Mouse (Mus musculus) CD4-positive, CD25-positive, alpha-beta regulatory T cell, adult 2 months (primary cell): ENCODE data around the gene Adarb2.

Experiments
- DNase-seq: peaks from one replicate; pipeline ENCODE4 v3.0.0-alpha.2; 2012; ENCODE audit warnings: low read depth, low spot score

Adarb2 gene

DNA sequence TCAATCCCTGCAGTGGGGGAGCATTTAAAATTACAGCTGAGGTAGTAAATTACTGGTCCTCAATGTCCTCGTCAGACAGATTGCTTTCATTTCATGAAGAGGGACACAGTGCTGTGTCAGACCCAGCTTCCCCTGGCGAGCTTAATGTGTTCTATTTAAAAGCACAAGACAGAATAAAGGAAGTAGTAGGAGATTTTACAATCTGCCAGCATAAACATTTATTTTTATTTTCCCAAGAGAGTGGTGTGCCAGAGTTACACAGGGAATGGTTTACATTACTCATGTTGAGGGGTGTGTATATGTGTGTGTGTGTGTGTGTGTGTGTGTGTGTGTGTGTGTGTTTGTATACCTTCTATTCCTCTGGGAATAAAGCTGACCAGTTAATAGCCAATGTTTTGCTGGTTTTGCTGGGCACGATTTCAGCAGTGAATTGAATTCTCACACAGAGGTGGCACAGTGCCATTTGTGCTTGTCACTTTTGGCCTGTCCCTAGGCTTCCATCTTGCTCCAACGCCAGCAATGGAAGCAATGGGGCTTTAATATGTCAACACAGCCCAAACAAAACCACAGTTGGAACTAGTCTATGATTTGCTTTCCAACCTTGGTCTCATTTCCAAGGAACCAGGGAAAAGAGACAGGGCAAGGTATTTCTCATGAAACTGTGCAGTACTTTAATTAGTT is 282.1 kb downstream of the Adarb2 start:
- DNase-seq = no peak

DNA sequence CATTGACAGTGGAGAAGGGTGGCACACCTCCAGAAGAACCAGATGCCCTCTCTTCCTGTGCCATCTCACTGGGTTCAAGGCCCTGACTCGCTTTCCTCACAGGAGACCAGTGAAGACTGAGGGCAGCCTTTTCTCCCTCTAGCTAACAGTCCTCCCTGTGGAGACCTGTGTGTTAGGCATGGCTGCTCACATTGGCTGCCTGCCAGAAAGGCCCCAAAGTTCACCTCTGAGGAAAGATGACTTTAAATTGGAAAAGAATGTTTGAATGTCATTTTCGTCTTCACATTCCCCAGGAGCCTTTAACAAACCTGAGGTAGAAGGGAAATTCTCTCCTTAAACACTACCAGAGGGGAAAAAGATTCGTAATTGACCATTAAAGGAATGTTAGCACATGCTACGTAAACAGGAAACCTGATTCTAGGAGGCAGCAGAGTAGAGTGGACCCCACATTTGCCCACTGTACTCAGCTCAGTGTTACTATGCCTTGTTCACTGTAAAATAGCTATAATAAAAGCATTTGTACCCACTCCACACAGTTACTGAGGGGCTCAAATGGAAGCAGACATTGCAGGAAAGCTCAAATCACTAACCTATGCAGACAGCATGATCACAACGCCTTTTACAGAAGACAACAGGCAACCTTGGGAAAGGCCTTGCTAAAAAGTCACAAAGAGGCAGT is 285.2 kb downstream of the Adarb2 start:
- DNase-seq = no peak

DNA sequence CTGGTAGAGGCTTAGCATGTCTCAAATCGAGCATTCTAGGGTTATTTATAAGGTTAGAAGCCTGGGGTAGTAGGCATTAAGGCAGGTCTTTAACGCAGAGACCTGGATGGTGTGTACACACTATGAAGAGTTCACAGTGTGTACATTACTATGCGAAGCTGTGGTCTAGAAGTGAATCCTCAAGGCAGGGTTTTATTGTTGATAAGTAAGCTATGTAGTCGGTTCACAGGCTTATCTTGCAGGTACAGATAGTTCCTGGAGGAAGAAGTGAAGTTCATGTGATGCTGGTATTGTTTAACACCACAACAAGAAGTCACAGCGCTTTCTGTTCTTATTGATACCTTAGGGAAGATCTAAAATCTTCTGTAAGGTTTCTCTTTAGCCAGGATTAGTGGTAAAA is 290.7 kb downstream of the Adarb2 start:
- no peak for DNase-seq

DNA sequence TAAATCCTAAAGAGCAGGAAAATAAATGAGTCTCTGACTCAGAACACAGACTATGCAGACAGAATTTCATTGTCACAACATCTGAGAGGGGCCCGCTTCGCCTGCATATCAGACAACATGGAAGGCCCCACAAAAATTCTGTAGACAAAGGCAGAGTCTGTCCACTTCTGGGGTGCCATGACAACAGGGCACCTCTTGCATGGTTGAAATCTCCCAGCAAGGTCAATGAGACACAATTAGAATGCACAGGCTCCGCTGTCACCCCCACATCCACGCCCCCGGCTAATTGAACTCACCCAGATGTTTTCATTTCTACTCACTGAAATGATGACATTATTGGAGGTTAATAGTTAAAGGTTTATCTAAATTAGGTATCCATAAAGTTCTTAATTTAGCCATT is 296.9 kb downstream of the Adarb2 start:
- DNase-seq = no peak

DNA sequence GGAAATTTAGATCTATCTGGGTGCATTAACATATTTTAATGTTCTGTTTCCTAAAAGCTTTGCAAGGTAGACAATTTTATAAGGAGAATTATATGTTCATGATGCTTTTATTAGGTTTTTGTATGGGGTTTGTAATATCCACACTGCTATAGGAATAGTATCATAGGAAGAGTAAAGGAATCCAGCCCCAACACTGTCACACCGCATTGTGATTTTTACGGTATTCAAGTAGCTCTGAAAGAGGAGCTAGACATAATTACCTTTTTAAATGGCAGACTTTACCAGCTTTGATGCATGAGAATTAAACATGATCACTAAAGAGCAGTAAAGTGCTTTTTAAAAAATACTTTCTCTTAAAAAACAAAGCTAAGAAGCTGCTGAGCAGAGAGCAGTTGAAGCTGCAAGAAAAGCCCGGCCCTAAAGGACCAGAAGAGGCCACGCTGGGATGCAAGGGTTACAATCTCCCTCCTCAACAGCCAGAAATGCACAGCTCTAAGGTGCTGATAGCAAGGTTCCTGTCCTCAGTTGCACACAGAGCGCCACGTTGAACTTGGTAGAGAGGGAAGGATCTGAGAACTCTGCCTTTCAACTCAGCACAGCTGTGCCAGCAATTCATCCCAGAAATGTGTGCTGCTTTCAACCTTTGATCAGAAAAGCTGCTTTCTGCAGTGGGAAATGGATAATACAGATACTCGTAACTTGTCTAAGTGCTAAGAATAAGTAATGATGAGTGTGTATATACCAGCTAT is 308.6 kb downstream of the Adarb2 start:
- DNase-seq = no peak

DNA sequence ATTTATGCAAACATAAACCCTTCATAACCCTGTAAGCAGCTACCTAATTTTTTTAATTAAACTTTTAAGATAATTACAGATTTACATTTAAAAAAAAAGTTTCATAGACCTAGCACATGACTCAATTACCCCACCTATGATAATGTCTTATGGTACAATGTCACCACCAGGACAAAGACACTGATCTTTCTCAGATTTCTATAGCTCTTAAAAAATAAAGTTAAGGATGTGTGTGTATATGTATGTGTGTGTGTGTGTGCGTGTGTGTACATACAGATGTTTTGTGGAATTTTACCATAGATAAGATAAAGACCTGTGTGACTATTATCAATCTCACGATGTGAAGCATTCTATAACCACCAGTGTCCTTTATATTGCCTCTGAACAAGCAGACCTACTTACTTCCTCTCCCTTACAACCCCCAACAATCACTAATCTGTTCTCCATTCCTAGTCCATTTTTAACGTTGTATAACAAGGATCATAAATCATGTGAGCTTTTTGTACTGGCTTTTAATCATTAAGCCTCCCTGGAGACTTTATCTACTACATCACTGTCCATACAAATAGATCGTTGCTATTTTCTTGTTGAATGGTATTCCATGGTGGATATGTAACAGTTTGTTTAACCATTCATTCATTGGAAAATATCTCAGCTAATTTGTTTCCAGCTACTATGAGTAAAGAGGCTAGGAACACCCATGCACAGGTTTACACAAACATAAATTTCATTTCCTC is 313.5 kb downstream of the Adarb2 start:
- no peak for DNase-seq

DNA sequence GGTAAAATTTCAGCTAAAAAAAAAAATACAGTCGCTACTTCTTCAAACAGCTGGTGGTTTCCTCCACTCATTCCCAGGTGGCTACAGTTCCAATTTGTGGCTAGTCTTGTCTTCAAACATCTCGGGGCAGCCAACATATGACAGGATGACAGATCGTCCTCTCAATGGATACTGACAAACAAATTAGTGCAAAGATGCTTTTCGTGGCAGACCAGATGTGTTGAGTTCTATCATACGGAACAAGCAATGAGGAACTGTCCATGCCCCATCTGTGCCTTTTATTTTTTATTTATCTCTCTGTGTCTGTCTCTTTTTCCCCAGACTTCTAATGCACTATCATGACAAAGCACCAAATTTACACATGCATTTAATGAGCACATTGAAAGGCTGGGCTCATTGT is 316.5 kb downstream of the Adarb2 start:
- no peak for DNase-seq

DNA sequence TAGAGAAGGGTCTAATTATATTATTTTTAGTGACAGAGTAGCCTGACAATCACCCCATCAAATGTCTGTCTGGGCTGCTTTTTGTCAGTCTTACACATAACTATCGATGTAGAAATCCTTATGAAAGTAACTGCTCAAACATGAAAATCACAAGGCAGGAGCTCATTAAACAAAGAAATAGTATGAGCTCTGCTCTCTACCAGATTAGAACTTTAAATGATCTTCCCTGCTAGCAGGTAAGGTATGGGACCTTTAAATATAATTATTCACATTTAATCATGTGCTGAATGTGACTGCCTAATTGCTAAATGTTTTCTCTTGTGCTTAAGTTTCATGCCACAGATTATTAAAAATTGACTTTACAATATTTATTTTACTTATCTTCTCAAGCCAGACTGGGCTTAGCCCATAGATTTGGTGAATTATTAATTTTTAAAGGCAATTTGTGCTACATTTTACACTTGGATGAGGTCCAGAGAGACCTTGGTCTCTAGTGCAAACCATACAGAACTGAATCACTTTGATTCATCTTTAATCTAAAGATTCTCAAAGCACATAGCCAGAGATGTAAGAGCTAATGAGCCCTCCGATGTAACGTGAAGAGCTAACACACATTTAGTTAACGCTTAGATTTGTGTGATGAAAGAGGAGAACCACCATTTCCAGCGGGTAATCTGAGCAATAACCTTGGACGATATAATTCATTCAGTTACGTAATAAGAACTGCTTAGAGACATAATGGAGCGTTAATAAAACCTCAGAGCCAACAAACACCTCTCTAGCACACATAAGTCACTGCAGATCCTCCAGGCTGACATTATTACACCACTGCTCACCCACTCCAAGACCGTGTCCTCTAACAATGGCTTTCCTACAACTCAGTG is 323.3 kb downstream of the Adarb2 start:
- no peak for DNase-seq

DNA sequence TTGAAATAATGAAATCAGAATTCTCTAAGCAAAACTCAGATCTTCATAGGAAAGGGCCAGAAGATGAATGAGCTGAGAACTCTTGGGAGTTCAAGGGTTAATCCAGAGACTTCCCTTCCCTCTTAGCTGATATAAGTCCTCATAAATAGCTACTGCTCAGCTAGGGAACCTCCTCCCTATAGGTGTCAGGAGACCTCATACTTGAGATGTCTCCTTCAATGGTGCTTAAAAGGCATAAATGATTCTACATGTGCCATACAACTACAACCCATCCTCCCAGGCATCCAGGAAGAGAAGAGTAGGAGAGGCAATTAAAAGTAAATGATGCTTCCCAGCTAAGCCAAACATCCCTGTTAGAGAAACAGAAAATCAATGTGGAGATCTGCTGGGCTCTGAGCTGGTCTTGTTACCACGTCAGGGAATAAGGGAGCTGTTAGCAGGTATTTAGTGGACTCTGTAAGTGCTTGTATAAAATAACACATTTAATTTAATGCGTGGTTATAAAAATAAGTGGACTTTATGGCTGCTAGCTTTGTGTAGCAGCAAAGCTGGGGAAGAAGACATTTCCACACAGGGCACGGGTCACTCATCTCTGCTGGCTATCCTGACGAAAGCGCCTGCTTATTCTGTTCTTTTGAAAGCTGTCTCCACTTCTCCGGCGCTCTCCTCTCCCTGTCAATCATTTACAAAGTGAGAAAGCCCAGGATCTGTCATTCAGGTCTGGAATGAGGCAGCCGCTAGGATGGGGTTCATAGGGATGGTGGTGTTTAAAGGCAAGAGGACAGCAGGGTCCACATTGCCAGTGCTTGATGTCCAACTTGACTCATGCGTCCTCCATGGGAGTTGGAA is 331.8 kb downstream of the Adarb2 start:
- DNase-seq = no peak

DNA sequence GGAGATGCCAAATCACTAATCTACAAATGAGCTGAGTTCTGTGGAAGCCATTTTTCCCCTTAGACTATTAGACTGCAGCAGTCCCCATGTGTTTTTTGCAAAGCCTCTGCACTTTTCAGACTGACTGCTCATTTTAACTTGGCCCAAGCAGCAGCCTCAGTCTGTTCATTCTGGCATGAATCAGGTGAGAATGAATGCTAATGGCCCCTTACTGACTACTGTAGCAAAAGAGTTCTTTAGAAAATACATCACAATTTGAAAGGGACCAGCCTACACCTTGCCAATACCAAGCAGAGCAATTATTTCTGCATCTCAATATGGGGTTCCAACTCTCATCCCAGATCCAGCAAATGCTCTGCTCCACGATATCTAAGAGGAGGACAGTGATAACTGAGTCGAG is 335.8 kb downstream of the Adarb2 start:
- no peak for DNase-seq

DNA sequence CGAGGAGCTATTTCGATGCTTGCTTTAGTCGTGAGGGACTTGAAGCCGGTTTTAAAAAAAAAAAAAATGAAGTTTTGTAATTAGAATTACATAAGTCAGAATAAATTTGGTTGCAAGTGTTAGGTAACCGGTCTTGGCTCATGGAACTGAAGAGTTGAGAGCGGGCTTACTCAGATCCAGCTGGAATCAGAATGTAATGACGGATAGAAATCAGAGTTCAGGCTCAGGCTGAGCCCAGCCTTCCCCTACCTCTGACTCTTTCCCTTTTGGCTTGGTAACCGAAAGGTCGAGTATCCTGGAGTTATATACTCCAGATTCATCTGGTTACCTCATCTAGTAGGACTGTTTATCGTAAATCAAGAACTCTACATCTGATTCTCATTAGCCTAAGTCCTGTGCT is 336.2 kb downstream of the Adarb2 start:
- no peak for DNase-seq

DNA sequence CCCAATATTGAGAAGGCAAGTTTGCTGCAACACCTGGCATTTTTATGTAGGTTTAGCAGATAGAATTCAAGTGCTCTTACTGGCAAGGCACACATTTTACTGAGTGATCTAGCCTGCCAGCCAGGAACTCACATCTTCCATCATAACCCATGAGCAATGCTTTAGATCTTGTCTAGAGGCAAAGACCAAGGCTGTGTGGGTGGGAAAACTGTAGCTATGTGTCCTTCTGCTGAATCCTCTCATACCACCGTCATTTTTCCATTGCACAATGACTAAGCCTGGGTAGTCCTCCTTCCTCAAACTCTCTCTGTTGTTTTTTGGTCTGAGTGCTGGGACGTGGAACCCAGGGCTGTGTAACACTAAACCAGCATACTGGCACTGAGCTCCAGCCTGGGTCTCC is 340.0 kb downstream of the Adarb2 start:
- peak; percentile 19 for DNase-seq

DNA sequence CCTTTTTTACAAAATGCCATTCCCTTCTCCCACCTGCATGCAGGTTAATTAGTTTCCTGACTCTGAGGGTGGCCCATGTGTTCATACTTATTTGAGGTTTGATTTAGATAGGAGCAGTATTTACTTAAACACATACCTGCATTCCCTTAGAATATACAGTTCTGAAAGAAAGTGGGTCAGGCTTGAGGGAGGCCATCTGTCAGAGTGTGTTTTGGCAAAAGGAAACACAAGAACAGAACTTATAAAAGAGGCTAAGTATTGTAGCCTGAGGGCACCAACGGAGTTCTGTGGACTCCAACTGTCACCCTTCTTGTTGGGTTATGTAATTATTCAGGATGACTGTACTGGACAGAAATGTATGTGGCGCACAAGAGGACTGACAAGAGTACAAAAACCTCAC is 349.6 kb downstream of the Adarb2 start:
- DNase-seq = no peak

DNA sequence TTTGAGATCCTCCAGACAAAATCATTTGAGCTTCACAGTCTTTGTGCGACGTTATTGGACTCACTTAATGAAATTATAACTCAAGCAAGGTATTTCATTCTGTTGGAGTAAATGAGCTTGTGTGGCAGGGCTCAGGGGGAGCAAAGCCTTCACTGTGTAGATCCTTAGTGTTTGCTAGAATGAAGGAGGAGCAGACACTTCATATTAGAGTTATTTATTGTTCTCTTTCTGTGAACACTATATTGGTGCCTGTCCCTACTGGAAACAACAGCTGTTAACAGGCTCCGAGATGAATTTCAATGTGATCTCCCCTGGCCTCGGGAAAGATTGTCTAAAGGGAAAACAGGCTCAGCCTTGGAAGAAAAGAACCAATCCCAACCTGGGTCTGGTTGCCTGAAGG is 355.1 kb downstream of the Adarb2 start:
- no peak for DNase-seq

DNA sequence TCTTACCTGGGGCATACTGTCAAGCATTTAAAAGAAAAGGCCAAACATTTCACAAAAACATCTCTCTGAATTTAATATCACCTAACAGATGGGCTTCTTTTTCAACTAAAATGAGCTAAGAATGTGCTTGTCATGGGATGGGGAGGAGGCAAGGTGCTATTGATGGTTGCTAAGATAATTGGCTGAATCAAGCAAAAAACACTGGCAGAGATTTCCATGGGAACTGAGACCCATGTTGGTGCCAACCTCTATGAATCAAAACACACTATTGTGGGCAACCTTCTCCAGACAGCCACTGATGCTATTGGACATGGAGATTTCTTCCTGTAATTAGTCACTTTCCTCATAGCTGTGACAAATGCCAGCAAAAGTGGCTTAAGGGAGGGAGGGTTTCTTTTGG is 357.8 kb downstream of the Adarb2 start:
- no peak for DNase-seq

DNA sequence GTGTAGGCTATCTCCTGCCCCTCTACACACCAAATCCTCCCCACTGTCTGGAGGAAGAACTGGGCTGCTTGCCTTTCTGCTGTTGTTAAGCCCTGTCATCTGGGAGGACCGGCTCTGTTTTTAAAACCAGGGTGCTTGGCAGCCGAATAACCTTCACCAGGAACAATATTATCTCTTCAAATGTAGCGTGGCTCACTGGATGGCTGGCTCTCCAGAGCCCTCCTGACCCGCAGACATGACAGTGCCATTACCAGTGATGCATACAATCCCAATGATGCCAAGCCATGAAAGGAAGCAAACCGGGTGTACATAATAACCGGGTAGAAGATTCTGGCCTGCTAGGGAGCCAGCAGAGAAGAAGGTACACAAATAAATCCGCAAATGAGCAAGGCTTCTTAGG is 360.5 kb downstream of the Adarb2 start:
- no peak for DNase-seq

DNA sequence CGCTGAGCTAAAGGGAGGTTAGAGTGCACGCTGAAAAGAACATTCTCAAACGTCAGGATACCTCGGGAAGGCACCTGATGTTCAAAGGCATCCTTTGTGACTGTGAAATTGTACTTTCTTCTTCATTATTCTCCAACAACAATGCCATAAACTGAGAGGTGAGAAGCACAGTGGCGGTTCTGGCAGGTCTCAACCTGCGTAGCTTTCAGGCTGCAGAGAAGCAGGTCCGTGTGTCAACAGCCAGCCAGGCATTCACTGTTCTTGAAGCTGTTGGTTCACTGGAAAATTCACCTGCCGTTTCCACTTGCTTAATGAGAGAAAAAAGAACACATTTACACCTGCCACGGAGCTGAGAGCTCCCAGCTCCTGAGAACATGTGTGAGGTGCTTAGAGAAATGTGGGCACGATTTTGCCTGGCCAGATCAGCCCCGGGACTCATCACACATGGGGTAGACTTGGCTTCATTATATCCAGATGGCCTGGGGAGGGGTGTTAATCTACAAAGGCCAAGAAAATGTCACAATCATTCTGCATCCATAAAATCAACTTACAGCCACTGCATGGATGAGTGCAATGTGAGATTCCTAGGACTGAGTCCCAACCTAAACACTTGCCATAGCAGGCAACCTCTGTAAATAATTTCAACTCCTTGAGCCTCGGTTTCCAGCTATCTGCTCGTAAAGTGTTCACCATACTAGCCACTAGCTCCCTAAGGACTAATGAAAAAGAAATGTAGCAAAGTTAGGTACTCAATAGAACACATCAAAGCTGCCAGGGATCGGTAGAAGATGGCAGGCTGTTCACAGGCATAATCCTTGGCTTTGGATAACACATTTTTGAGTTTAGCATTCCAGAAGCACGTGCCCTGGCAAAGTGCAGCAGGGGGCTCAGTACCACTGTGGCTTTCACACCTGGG is 364.7 kb downstream of the Adarb2 start:
- no peak for DNase-seq

DNA sequence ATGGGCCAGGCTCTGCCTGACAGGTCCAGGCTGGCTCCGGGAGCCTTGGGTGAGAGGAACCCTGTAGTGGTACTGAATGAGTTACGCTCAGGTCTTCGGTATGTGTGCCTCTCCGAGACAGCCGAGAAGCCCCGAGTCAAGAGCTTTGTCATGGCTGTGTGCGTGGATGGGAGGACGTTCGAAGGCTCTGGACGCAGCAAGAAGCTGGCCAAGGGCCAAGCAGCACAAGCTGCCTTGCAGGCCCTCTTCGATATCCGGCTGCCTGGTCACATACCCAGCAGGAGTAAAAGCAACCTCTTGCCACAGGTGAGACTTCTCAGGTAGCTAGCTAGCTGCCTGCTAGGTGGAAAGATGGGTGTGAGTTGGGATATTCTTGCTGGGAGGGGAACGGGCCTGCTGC is 367.6 kb downstream of the Adarb2 start:
- no peak for DNase-seq

DNA sequence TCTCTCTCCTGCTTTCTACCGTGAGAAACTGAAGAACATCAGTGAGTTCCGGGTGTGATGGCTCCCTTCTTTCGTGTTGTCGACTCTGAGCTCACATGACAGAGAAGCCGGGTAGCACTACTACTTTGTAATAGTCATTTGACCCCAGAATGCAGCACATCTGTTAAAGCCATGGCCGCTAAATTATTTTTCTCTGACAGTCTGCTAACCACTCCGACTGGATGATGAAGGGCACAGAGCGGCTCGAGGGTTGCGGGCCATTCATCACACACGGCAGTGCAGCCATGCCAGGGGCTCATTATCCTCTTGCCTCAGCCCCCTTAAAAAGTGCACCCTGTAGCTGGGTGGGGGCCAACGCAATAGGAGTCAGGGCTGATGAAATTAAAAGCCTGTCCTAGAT is 371.2 kb downstream of the Adarb2 start:
- DNase-seq = no peak
